Mouse (Mus musculus) bone marrow, adult 2 months (tissue): ENCODE measurements around the gene Cacna2d3. TPM values are rescaled to one million over a fixed set of nuclear protein-coding genes. Genes with fewer than 3 reads are reported as not detected.

Source experiments
- H3K27ac ChIP-seq: fragments of 200-500 bp; 2 replicates; pipeline ENCODE4 v1.5.1; 2012; ENCODE audit warnings: low read depth, mild to moderate bottlenecking, control low read depth, inconsistent platforms, low read length; ENCODE audit not compliant: control insufficient read depth, poor library complexity, insufficient read depth
- H3K4me1 ChIP-seq: fragments of 200-500 bp; 2 replicates; pipeline ENCODE4 v1.6.1; 2011; ENCODE audit warnings: low read length; ENCODE audit not compliant: control insufficient read depth, insufficient read depth
- H3K4me3 ChIP-seq: fragments of 200-500 bp; replicated peaks from 2 replicates; pipeline ENCODE3; 2011; ENCODE audit warnings: mild to moderate bottlenecking, low read depth, low read length, control low read depth; ENCODE audit not compliant: control insufficient read depth
- CTCF ChIP-seq: fragments of 200-500 bp; IDR thresholded peaks from 2 replicates; pipeline ENCODE4 v1.5.1; 2011; ENCODE audit warnings: low read length, control low read depth; ENCODE audit not compliant: control insufficient read depth, insufficient read depth
- POLR2A ChIP-seq: fragments of 200-500 bp; IDR thresholded peaks from 2 replicates; pipeline ENCODE4 v1.6.1; 2011; ENCODE audit warnings: low read depth, mild to moderate bottlenecking, control low read depth, low read length, borderline replicate concordance; ENCODE audit not compliant: control insufficient read depth
- WGBS: fragments of 180-500 bp; shearing (Covaris S2); methylation state at CpG from one replicate; pipeline ENCODE4 v1.1.7; 2018; 5-methylcytosine and 5-hydroxymethylcytosine counted together
- polyA plus RNA-seq: library from polyadenylated mRNA; stranded (reverse); fragments of >200 nt; gene quantifications from 2 replicates; pipeline ENCODE4 v1.2.4, GENCODE M21; 2011; ENCODE audit warnings: low replicate concordance; ENCODE audit not compliant: missing spikeins, insufficient read depth, insufficient read length

The Cacna2d3 gene
- 1.00 and 4.5 TPM in 2 replicates for polyA plus RNA-seq

DNA sequence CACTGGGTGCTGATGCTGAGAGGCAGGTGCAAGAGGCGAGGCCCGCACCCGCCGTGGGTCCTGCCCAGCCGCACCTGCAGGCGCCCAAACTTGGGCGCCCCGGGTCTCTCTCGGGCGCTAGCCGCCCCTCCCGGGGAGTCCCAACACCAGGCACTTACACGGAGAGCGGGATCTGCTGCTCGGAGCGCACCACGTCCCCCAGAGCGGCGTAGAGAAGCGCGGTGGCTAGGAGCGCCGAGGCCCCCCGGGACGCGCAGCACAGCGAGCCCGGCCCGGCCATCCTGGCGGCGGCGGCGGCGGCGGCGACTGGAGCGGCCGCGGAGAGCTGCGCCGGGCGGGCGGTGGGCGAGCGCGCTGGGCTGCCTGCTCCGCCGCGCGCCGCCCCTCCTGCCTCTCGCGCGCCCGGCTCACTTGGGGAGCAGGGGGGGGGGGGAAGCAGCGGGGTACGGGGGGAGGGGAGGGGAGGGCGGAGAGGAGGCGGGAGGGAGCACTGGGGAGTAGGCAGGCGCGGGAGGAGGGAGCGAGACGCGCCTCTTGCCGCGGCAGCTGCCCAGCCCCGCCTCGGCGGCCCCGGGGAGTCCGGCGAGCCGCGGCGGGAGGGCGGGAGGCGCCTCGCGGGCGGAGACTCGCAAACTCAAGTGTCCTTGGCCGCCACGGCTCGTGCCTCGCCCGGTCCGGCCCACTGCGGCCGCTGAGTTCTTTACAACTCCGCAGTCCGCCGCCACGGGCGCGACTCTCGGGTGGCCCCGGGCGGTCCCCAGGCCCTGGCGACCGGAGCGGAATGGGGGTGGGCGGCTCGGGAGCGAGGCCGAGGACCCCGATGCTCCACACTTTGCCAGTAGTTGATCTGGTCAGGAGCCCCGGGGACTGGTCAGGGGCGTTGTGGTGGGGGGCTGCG is at the start of gene Cacna2d3:
TSS of gene Cacna2d3 (minus strand) at position 377 of the 898 bp plus-strand sequence.
- Histone ChIP-seq H3K4me3 (no peak within 1 kb of the TSS), H3K27ac (no peak within 1 kb of the TSS; the same call in 1 of the 2 replicates), H3K4me1 (no peaks in the 10 kb centered on the region)
- 1% methylated on average over 87 of the region's 109 CpGs for WGBS
- no peak for TF ChIP-seq CTCF
- no peak for TF ChIP-seq POLR2A

DNA sequence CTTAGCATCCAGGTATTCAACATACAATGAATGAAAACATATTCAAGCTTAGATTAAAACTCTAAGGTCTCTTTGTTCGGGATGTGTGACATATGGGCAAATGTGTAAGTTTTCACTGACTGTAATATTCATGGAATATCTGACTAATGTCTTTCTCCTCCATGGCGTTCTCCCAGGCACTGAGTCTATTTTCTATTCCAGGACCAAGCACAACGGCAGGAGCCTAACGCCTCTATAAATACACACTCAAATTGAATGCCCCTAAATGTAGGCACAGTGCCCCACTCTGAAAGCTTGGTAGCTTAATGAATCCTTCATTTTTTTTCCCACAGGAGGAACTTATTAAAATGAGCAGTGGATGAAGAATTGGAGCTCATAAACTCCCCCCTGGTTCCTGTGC is 47.8 kb upstream of the Cacna2d3 start:
- Histone ChIP-seq H3K4me3 (no peak overlapping the region), H3K4me1 (no peaks in the 10 kb centered on the region), H3K27ac (no peak overlapping the region)
- WGBS, result 77% methylated on average over 4 of the region's 4 CpGs
- no peak for TF ChIP-seq POLR2A
- no peak for TF ChIP-seq CTCF

DNA sequence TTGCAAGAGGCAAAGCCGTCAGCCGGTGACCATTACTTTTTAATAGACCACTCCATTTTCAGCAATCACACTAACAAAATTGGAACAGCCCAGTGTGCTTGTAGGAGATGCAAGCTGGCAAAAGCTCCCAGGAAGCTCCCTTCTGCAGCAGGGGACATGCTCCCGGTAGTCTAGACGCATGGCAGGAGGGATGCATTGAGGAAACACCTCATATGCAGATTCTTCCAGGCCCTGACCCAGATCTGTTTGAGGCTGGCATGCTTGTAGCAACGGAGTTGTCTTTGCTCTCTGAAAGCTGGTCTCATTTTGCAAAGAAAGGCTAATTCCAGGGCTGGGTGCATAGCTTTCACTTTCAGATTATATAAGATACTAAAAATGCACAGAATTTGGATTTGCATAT is 31.2 kb upstream of the Cacna2d3 start:
- Histone ChIP-seq H3K4me3 (no peak overlapping the region), H3K4me1 (no peaks in the 10 kb centered on the region), H3K27ac (no peak overlapping the region)
- TF ChIP-seq CTCF (no peak), POLR2A (no peak)
- WGBS, result 73% methylated on average over 5 of the region's 5 CpGs

GRCm38 (mm10) chr14:29738751-29739150 is 17.1 kb upstream of the Cacna2d3 start:
- no peak overlapping the region for H3K4me3 ChIP-seq
- 69% methylated on average over 2 of the region's 2 CpGs for WGBS
- no peak for TF ChIP-seq POLR2A
- TF ChIP-seq CTCF, result no peak
- H3K27ac ChIP-seq, result no peak overlapping the region
- no peaks in the 10 kb centered on the region for H3K4me1 ChIP-seq

GRCm38 (mm10) chr14:29730256-29730655 is 8.6 kb upstream of the Cacna2d3 start:
- TF ChIP-seq POLR2A (no peak), CTCF (no peak)
- WGBS, result 53% methylated on average over 4 of the region's 4 CpGs
- Histone ChIP-seq H3K27ac (no peak overlapping the region), H3K4me3 (no peak overlapping the region), H3K4me1 (no peaks in the 10 kb centered on the region)

- WGBS, result 77% methylated on average over 4 of the region's 4 CpGs
- Histone ChIP-seq H3K27ac (no peak overlapping the region), H3K4me3 (no peak overlapping the region), H3K4me1 (no peaks in the 10 kb centered on the region)
- TF ChIP-seq POLR2A (no peak), CTCF (no peak)
These were observed 7.3 kb upstream of the Cacna2d3 start for GRCm38 (mm10) chr14:29729009-29729408.

DNA sequence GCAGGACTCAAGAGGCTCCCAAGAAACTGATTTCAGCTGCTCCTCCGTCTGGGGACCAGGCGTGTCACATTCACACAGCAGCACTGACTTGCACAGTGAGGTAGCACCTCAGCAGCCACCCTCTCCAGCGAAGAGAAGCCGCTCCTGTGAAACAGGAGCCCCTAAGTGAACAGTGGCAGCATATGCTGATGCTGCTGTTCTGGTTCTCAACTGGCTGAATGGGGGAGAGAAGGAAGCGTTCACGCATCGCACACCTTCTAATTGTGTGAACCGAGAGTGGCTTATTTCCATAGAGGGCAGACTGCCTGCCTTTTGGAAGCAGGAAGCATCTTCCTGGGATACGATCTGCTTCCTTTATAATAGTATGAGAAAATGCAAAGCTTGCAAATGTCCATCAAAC is 5.9 kb upstream of the Cacna2d3 start:
- 74% methylated on average over 9 of the region's 9 CpGs for WGBS
- TF ChIP-seq CTCF (no peak), POLR2A (no peak)
- H3K4me1 ChIP-seq, result no peaks in the 10 kb centered on the region

GRCm38 (mm10) chr14:29723267-29723666 is 1.6 kb upstream of the Cacna2d3 start:
- Histone ChIP-seq H3K27ac (no peak overlapping the region), H3K4me1 (no peaks in the 10 kb centered on the region), H3K4me3 (no peak overlapping the region)
- WGBS, result 12% methylated on average over 10 of the region's 10 CpGs
- no peak for TF ChIP-seq CTCF
- TF ChIP-seq POLR2A, result no peak

More for the DNA sequence above, 5.9 kb upstream of the Cacna2d3 start:
- H3K27ac ChIP-seq, result no peak overlapping the region
- H3K4me3 ChIP-seq, result no peak overlapping the region
